Mouse (Mus musculus) stomach, embryonic 16.5 days (tissue): ENCODE measurements around the gene Slc25a41. TPM values are rescaled to one million over a fixed set of nuclear protein-coding genes. Genes with fewer than 3 reads are reported as not detected.
A peak's percentile ranks its signal among the peaks of the same experiment; 100 is the strongest.

Source experiments
- ATAC-seq: fragments of 200-750 bp; cut with Nextera tagmentation; 2 replicates; pipeline ENCODE4 v1.8.0; 2017; ENCODE audit warnings: moderate number of reproducible peaks, moderate TSS enrichment; ENCODE audit not compliant: insufficient read depth, low FRiP score
- H3K27ac ChIP-seq: fragments of 300-500 bp; sonication (generic); 2 replicates; pipeline ENCODE4 v1.5.1; 2014; ENCODE audit warnings: low read length
- H3K27me3 ChIP-seq: fragments of 300-500 bp; sonication (generic); 2 replicates; pipeline ENCODE4 v1.6.1; 2014; ENCODE audit warnings: low read length, control low read depth, mixed read lengths; ENCODE audit not compliant: control insufficient read depth, insufficient read depth
- H3K36me3 ChIP-seq: fragments of 300-500 bp; sonication (generic); 2 replicates; pipeline ENCODE4 v1.6.1; 2014; ENCODE audit warnings: low read length; ENCODE audit not compliant: control insufficient read depth, insufficient read depth
- H3K4me1 ChIP-seq: fragments of 300-500 bp; sonication (generic); 2 replicates; pipeline ENCODE4 v1.6.1; 2014; ENCODE audit warnings: low read length, control low read depth, mixed read lengths; ENCODE audit not compliant: control insufficient read depth, insufficient read depth
- H3K4me2 ChIP-seq: fragments of 300-500 bp; sonication (generic); 2 replicates; pipeline ENCODE4 v1.6.1; 2014; ENCODE audit warnings: low read depth, low read length, mixed read lengths
- H3K4me3 ChIP-seq: fragments of 300-500 bp; sonication (generic); replicated peaks from 2 replicates; pipeline ENCODE4 v1.5.1; 2014; ENCODE audit warnings: mild to moderate bottlenecking, low read length
- H3K9ac ChIP-seq: fragments of 300-500 bp; sonication (generic); 2 replicates; pipeline ENCODE4 v1.6.1; 2014; ENCODE audit warnings: low read length
- H3K9me3 ChIP-seq: fragments of 300-500 bp; sonication (generic); replicated peaks from 2 replicates; pipeline ENCODE4 v1.6.1; 2016; ENCODE audit warnings: low read length, control low read depth; ENCODE audit not compliant: control insufficient read depth
- WGBS: fragments of 180-500 bp; shearing (Covaris S2); extraction: QIAGEN DNeasy Blood & Tissue Kit; methylation state at CpG from one replicate; pipeline ENCODE4 v1.1.7; 2014; 5-methylcytosine and 5-hydroxymethylcytosine counted together
- polyA plus RNA-seq: library from polyadenylated mRNA; unstranded; fragments of >200 nt; fragmentation: Nextera tagmentation; extraction: Ambion mirVana; gene quantifications from 2 replicates; pipeline ENCODE4 v1.2.1, GENCODE M21; 2015

Slc25a41 gene
- polyA plus RNA-seq, 1 experiment from 2014 or later, result not detected

DNA sequence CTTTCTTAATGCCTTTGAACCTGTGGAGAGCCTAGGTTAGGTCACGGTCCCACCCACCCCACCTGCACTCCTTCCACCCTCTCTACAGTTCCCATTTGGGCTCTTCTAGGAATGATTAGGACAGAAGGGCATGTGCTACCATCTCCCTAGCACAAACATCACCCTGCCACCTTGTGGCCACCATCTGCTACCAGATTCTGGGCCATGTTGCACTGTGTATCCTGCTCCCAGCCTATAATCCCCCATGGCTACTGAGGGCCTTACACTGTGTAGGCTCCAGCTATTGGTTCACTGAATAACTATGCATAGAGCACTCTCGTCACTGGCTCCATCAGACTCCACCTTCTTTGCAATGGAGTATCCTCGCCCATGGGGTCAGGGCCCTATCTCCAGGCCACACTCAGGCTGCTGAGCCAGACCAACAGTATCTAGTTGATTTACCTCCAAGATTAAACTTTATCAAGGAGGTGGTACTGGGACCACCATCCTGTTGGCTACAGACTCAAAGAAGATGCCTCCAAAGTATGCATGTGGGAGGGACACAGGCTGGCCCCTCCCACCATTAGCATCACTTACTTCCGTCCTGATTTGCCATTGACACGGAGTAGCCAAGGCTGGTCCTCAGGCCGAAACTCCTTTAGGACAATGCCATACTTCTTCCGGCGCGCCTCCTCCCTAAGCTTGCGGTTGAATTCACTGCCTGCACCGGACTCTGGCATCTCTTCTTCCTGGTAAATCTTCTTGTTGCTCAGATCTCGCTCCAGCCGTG, 34.1 kb downstream of the Slc25a41 start:
- Histone ChIP-seq H3K4me2 (no peak overlapping the region), H3K9ac (no peak overlapping the region), H3K27me3 (no peaks in the 10 kb centered on the region), H3K4me3 (no peak overlapping the region), H3K27ac (peak overlapping the region; percentile 66; the same call in 1 of the 2 replicates), H3K4me1 (peaks cover 19% of the 10 kb centered on the region; the same call in 1 of the 2 replicates), H3K36me3 (peaks cover 17% of the 10 kb centered on the region), H3K9me3 (no peaks in the 10 kb centered on the region)
- ATAC-seq, result no peak
- WGBS, result 90% methylated on average over 13 of the region's 13 CpGs

DNA sequence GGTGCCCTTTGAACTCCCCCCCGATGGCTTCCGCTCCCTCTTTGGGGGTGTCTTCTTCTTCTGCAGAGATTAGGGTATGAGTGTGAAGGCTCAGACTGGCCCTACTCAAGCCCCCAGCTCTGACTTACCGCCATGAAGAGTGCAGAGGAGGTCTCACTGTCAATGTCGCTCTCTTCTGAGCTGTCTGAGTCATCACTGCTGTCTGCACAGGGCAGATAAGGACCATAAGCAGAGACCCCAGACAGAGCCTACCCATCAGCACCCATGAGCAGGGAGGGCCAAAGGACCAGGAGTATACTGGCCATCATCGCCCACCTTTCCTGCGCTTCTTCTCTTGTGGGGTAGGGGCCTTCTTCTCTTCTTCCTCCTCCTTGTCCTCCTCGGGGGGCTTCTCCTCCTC, 37.5 kb downstream of the Slc25a41 start:
- H3K4me3 ChIP-seq, result no peak overlapping the region
- WGBS, result 88% methylated on average over 7 of the region's 7 CpGs
- H3K9me3 ChIP-seq, result no peaks in the 10 kb centered on the region
- no peak overlapping the region for H3K27ac ChIP-seq
- H3K27me3 ChIP-seq, result no peaks in the 10 kb centered on the region
- no peak for ATAC-seq
- H3K4me2 ChIP-seq, result no peak overlapping the region
- no peaks in the 10 kb centered on the region for H3K4me1 ChIP-seq
- no peak overlapping the region for H3K9ac ChIP-seq
- peaks cover 26% of the 10 kb centered on the region for H3K36me3 ChIP-seq

DNA sequence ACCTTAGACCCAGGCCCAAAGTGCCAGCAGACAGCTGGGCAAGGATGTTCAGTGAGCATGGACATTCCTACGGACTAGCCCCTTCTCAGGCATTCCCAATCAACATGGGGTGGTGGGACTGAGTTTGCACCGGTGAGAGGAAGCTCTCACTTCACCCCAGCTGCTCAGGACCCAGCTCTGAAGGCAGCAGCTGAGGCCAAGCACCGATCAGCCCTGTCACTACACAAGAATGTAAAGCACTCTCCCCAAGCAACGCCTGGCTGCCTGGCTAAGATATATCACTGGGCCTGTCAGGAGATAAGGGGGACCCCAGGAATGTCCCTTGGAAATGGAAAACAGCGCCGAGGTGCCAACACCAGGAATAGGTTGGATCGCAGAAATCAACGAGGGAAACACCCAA, 40.2 kb downstream of the Slc25a41 start:
- no peaks in the 10 kb centered on the region for H3K27me3 ChIP-seq
- no peak for ATAC-seq
- H3K27ac ChIP-seq, result no peak overlapping the region
- peaks cover 8% of the 10 kb centered on the region; the same call in 1 of the 2 replicates for H3K4me1 ChIP-seq
- no peak overlapping the region for H3K4me2 ChIP-seq
- H3K36me3 ChIP-seq, result peaks cover 19% of the 10 kb centered on the region
- H3K4me3 ChIP-seq, result no peak overlapping the region
- 44% methylated on average over 8 of the region's 8 CpGs for WGBS
- H3K9ac ChIP-seq, result no peak overlapping the region
- no peaks in the 10 kb centered on the region for H3K9me3 ChIP-seq

GRCm38 (mm10) chr17:56999968-57000609, 41.4 kb downstream of the Slc25a41 start, which contains the start of gene Pspn:
TSS of gene Pspn (minus strand) at chr17:57000018.
- no peaks in the 10 kb centered on the region for H3K9me3 ChIP-seq
- H3K27ac ChIP-seq, result no peak within 1 kb of the TSS
- WGBS, result 84% methylated on average over 9 of the region's 9 CpGs
- no peak within 1 kb of the TSS for H3K4me3 ChIP-seq
- no peak within 1 kb of the TSS for H3K4me2 ChIP-seq
- ATAC-seq, result no peak
- H3K36me3 ChIP-seq, result peaks cover 21% of the 10 kb centered on the region; the same call in 1 of the 2 replicates
- H3K4me1 ChIP-seq, result peaks cover 8% of the 10 kb centered on the region; the same call in 1 of the 2 replicates
- no peaks in the 10 kb centered on the region for H3K27me3 ChIP-seq
- H3K9ac ChIP-seq, result no peak within 1 kb of the TSS

GRCm38 (mm10) chr17:56999414-56999813, 42.0 kb downstream of the Slc25a41 start:
- Histone ChIP-seq H3K4me3 (no peak overlapping the region), H3K4me1 (peaks cover 8% of the 10 kb centered on the region; the same call in 1 of the 2 replicates), H3K9me3 (no peaks in the 10 kb centered on the region), H3K27me3 (no peaks in the 10 kb centered on the region), H3K9ac (no peak overlapping the region), H3K36me3 (peaks cover 22% of the 10 kb centered on the region; the same call in 1 of the 2 replicates), H3K27ac (no peak overlapping the region), H3K4me2 (no peak overlapping the region)
- WGBS, result 88% methylated on average over 9 of the region's 9 CpGs
- ATAC-seq, result no peak

DNA sequence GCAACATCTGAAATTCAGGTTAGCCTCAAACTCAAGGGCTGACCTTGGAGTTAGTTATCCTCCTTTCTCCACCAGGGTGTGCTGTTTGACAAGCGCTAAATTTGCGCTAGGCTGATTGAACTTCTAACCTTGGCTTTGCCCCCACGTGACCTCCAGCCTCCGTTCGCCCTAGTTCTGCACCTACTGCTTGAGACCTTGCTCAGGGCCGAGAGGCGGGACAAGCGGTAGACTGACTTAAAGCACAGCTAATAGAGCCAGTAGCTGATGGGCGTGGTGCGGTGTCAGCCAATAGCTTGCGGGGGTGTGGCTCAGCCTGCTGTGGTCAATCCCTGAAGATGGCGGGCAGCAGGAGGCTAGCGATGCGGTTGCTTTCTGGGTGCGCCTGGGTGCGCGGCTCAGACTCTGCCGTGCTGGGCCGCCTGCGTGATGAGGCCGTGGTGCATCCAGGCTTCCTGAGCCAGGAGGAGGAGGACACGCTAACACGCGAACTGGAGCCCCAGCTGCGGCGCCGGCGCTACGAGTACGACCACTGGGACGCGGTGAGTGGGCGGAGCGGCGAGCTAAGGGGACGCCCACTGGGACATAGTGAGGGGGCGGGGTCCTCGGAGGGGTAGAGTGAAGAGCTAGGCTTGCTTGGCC, 44.3 kb downstream of the Slc25a41 start, which contains the start of gene Alkbh7:
Gene Alkbh7, plus strand, starts transcription at position 311 of the 639 bp plus-strand sequence.
- H3K36me3 ChIP-seq, result peaks cover 24% of the 10 kb centered on the region
- H3K9ac ChIP-seq, result peak within 1 kb of the TSS; percentile 73
- H3K9me3 ChIP-seq, result no peaks in the 10 kb centered on the region
- peaks cover 8% of the 10 kb centered on the region; the same call in 1 of the 2 replicates for H3K4me1 ChIP-seq
- H3K4me3 ChIP-seq, result peak within 1 kb of the TSS; percentile 72
- peak; percentile 99 for ATAC-seq
- H3K27ac ChIP-seq, result peak within 1 kb of the TSS; percentile 53; the same call in 1 of the 2 replicates
- H3K4me2 ChIP-seq, result peak within 1 kb of the TSS; percentile 80
- no peaks in the 10 kb centered on the region for H3K27me3 ChIP-seq
- under 1% methylated on average over 38 of the region's 38 CpGs for WGBS

DNA sequence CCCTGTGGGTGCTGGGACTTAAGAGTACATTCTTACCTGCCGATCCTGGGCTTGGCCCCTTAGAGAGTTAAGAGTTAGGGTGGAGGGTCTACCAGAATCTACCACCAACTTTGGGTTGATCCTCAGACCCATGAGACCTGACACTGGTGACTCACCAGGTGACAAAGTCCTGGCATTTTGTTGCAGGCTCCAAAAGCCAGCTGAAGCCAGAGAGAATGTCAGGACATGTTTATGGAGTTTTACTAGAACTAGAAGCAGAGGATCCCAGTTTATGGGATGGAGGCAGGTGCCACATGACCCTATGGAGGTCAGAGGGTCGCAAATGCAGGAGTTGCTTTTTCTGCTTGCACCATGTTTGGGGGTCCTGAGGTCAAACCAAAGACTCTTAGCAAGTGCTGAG, 44.9 kb downstream of the Slc25a41 start:
- Histone ChIP-seq H3K9me3 (no peaks in the 10 kb centered on the region), H3K27ac (no peak overlapping the region), H3K4me3 (peak overlapping the region; percentile 72; the same call in 1 of the 2 replicates), H3K4me1 (peaks cover 8% of the 10 kb centered on the region; the same call in 1 of the 2 replicates), H3K9ac (no peak overlapping the region), H3K27me3 (no peaks in the 10 kb centered on the region), H3K36me3 (peaks cover 24% of the 10 kb centered on the region), H3K4me2 (peak overlapping the region; percentile 80)
- no peak for ATAC-seq
- 63% methylated on average over 2 of the region's 2 CpGs for WGBS

GRCm38 (mm10) chr17:56995046-56995445, 46.4 kb downstream of the Slc25a41 start:
- Histone ChIP-seq H3K4me1 (peaks cover 15% of the 10 kb centered on the region), H3K27me3 (no peaks in the 10 kb centered on the region), H3K4me2 (no peak overlapping the region), H3K36me3 (peaks cover 23% of the 10 kb centered on the region), H3K4me3 (no peak overlapping the region), H3K27ac (no peak overlapping the region), H3K9ac (no peak overlapping the region), H3K9me3 (no peaks in the 10 kb centered on the region)
- no peak for ATAC-seq
- WGBS, result 89% methylated on average over 8 of the region's 8 CpGs
